ENCODE assay signal across 24 mouse cellular contexts in genomic region chr13:109610772-109611171, GRCm38 (mm10).
DNase-seq lines count a peak whose midpoint lies in the region; ATAC-seq and TF ChIP-seq lines count a peak whose summit lies in the region.
"Had no signal": no experiment of that assay in that cellular context is flagged by ENCODE, and none has a peak within 500 bp of the region (broad histone marks: within the 10 kb centered on the region; RNA-seq: fewer than 3 reads in every experiment).

No protein-coding gene starts in this region.

- no peaks in the 10 kb centered on the region for H3K9me3 ChIP-seq in MEL (replicated peaks; ENCODE audit: insufficient read depth, low read length)
- H3K9me3 ChIP-seq in liver, embryonic 11.5 days (ENCODE audit: control insufficient read depth, low read length): no peaks in the 10 kb centered on the region
- H3K9me3 ChIP-seq: embryonic facial prominence, embryonic 13.5 days; embryonic facial prominence, embryonic 15.5 days; forebrain, embryonic 10.5 days; forebrain, embryonic 12.5 days had no signal

- no peak for DNase-seq in gastrocnemius, adult 2 months
- no peak for DNase-seq in gastrocnemius, postnatal 36 days
- DNase-seq in 416B (ENCODE audit: low read depth) (peak; percentile 42), ES-CJ7 (ENCODE audit: low read depth, low spot score) (peak; percentile 27), MEL (ENCODE audit: low read depth, low spot score) (peak; percentile 52)
- DNase-seq in liver, embryonic 11.5 days (ENCODE audit: low spot score): no peak
- no peak for DNase-seq in ovary, adult 18-20 months (ENCODE audit: low spot score)
- DNase-seq in frontal cortex, postnatal 14 days (ENCODE audit: low spot score in 2 of 2): no peak
- DNase-seq: adrenal gland, adult 2 months; adrenal gland, postnatal 10 days; adrenal gland, postnatal 25 days; cerebellum, adult 11-12 months; cerebellum, adult 2 months; cerebellum, adult 9-10 months; cerebellum, postnatal 14 days; cerebellum, postnatal 36 days; embryo, embryonic 11 days had no signal

- peaks cover 0 to 13% of the 10 kb centered on the region in 2 experiments; a peak in 2 of 4 replicates for H3K27me3 ChIP-seq in MEL (ENCODE audit: control insufficient read depth in 1 of 2, insufficient read depth in 2 of 2, low read length in 2 of 2)
- no peaks in the 10 kb centered on the region for H3K27me3 ChIP-seq in liver, embryonic 11.5 days (replicated peaks; ENCODE audit: control insufficient read depth, insufficient read depth, low read length)
- H3K27me3 ChIP-seq: embryonic facial prominence, embryonic 13.5 days; embryonic facial prominence, embryonic 15.5 days; forebrain, embryonic 12.5 days had no signal

- no peak overlapping the region for H3K4me2 ChIP-seq in liver, embryonic 11.5 days
- H3K4me2 ChIP-seq: embryonic facial prominence, embryonic 13.5 days; embryonic facial prominence, embryonic 15.5 days; forebrain, embryonic 12.5 days had no signal

- H3K4me1 ChIP-seq in MEL (ENCODE audit: control insufficient read depth in 1 of 2, insufficient read depth in 2 of 2, low read length in 2 of 2): peaks cover 0 to 2% of the 10 kb centered on the region in 2 experiments; a peak in 1 of 4 replicates
- H3K4me1 ChIP-seq in liver, embryonic 11.5 days (replicated peaks; ENCODE audit: control insufficient read depth, insufficient read depth, low read length): no peaks in the 10 kb centered on the region
- H3K4me1 ChIP-seq: embryonic facial prominence, embryonic 15.5 days; forebrain, embryonic 12.5 days had no signal

- TF ChIP-seq EP300 in MEL (IDR thresholded peaks at IDR 0.05; ENCODE audit: low read depth in 1 of 2, low read length in 2 of 2): peak; percentile 46 to 55; a peak in 3 of 4 replicates

- ATAC-seq in liver, embryonic 11.5 days (replicated peaks; ENCODE audit: low FRiP score): no peak
- ATAC-seq: forebrain, embryonic 14.5 days had no signal

- TF ChIP-seq CTCF in gastrocnemius, adult 2 months (IDR thresholded peaks at IDR 0.05): no peak
- no peak for TF ChIP-seq CTCF in MEL (IDR thresholded peaks at IDR 0.05 in 2 of 3, conservative IDR thresholded peaks at IDR 0.05 in 1 of 3; ENCODE audit: control insufficient read depth in 1 of 3, insufficient read depth in 1 of 3, low read depth in 2 of 3, low read length in 3 of 3, poor library complexity in 1 of 3, severe bottlenecking in 1 of 3)

- H3K27ac ChIP-seq in gastrocnemius, adult 2 months: 0 out of 2 replicates have a peak overlapping the region, but pooled peaks have one; percentile 8
- no peak overlapping the region for H3K27ac ChIP-seq in MEL (ENCODE audit: control insufficient read depth, low read depth, low read length)
- no peak overlapping the region for H3K27ac ChIP-seq in liver, embryonic 11.5 days (ENCODE audit: low read depth, low read length)
- H3K27ac ChIP-seq: embryonic facial prominence, embryonic 13.5 days; embryonic facial prominence, embryonic 15.5 days; forebrain, embryonic 10.5 days; forebrain, embryonic 12.5 days had no signal

- no peak overlapping the region for H3K9ac ChIP-seq in MEL (ENCODE audit: control insufficient read depth, low read depth, low read length, poor library complexity, severe bottlenecking)
- H3K9ac ChIP-seq in liver, embryonic 11.5 days (ENCODE audit: low read depth, low read length): no peak overlapping the region
- H3K9ac ChIP-seq: embryonic facial prominence, embryonic 13.5 days; embryonic facial prominence, embryonic 15.5 days; forebrain, embryonic 12.5 days had no signal

- 94% methylated on average over 2 of the region's 2 CpGs for WGBS in liver, embryonic 11.5 days

- no peak for TF ChIP-seq RAD21 in MEL (IDR thresholded peaks at IDR 0.05; ENCODE audit: low read depth, low read length)

- intact Hi-C loops in gastrocnemius, adult 2 months (cut with DNase I): no loop called here
- intact Hi-C loops in gastrocnemius, postnatal 36 days (cut with DNase I): loop anchor here (10.0 kb wide), 1 partner anchor 266 kb away; no protein-coding TSS in a partner anchor

- H3K4me3 ChIP-seq in gastrocnemius, adult 2 months: no peak overlapping the region
- H3K4me3 ChIP-seq in MEL (ENCODE audit: control insufficient read depth in 1 of 2, insufficient read depth in 1 of 2, low read depth in 2 of 2, low read length in 2 of 2): no peak overlapping the region
- H3K4me3 ChIP-seq in liver, embryonic 11.5 days (ENCODE audit: low read depth, low read length): no peak overlapping the region
- H3K4me3 ChIP-seq: embryonic facial prominence, embryonic 13.5 days; embryonic facial prominence, embryonic 15.5 days; erythroblast, embryonic 14.5 days; forebrain, embryonic 10.5 days; forebrain, embryonic 12.5 days had no signal

- H3K36me3 ChIP-seq in MEL (ENCODE audit: control insufficient read depth in 1 of 2, insufficient read depth in 2 of 2, low read length in 2 of 2): 0 out of 4 replicates have a peak, but pooled peaks cover 0 to 2% of the 10 kb centered on the region in 2 experiments
- H3K36me3 ChIP-seq in liver, embryonic 11.5 days (ENCODE audit: control insufficient read depth, insufficient read depth, low read length): no peaks in the 10 kb centered on the region
- H3K36me3 ChIP-seq: embryonic facial prominence, embryonic 13.5 days; embryonic facial prominence, embryonic 15.5 days; forebrain, embryonic 10.5 days; forebrain, embryonic 12.5 days; G1E had no signal

- TF ChIP-seq POLR2A in MEL (IDR thresholded peaks at IDR 0.05; ENCODE audit: control insufficient read depth in 1 of 2, insufficient read depth in 1 of 2, low read depth in 1 of 2, low read length in 2 of 2, poor library complexity in 1 of 2): no peak

- H3K79me2 ChIP-seq in MEL (ENCODE audit: control insufficient read depth, insufficient read depth, low read length, poor library complexity): no peaks in the 10 kb centered on the region; the same call in 1 of the 2 replicates

TF ChIP-seq in MEL, 35 proteins besides CTCF, POLR2A, EP300 and RAD21:
- TF ChIP-seq NRF1 (IDR thresholded peaks at IDR 0.05; ENCODE audit: insufficient read depth, low read depth, low read length, poor library complexity, severe bottlenecking) (no peak), MYC (IDR thresholded peaks at IDR 0.05; ENCODE audit: low read depth, low read length) (no peak), GABPA (IDR thresholded peaks at IDR 0.05; ENCODE audit: low read depth, low read length) (peak; percentile 88), ZC3H11A (IDR thresholded peaks at IDR 0.05; ENCODE audit: low read depth, low read length) (no peak), POLR2AphosphoS5 (IDR thresholded peaks at IDR 0.05; ENCODE audit: borderline replicate concordance, low read depth, low read length) (no peak), E2F4 (IDR thresholded peaks at IDR 0.05; ENCODE audit: borderline replicate concordance, low read depth, low read length) (no peak), MAFK (IDR thresholded peaks at IDR 0.05; ENCODE audit: borderline replicate concordance, low read depth, low read length) (0 out of 2 replicates have a peak, but pooled peaks have one; percentile 12), SIN3A (IDR thresholded peaks at IDR 0.05; ENCODE audit: low read length) (no peak), ETS1 (IDR thresholded peaks at IDR 0.05; ENCODE audit: low read depth, low read length) (peak; percentile 40; the same call in 1 of the 2 replicates), USF2 (IDR thresholded peaks at IDR 0.05; ENCODE audit: borderline replicate concordance in 1 of 2, insufficient read depth in 1 of 2, low read depth in 1 of 2, low read length in 2 of 2) (no peak), SMC3 (IDR thresholded peaks at IDR 0.05; ENCODE audit: low read depth, low read length) (no peak), MYB (IDR thresholded peaks at IDR 0.05; ENCODE audit: low read depth, low read length) (no peak)
TF ChIP-seq in MEL: peak in this region for 3.

Comparison
In these comparisons a context has a peak if more than half of its experiments do, and no peak if none do; other contexts are left out.
1. DNase-seq: peak in 416B (single experiment), ES-CJ7 (single experiment) and MEL (single experiment); none in gastrocnemius, adult 2 months (single experiment), gastrocnemius, postnatal 36 days (0 of 2), liver, embryonic 11.5 days (single experiment), ovary, adult 18-20 months (single experiment) and frontal cortex, postnatal 14 days (0 of 2).